Mouse (Mus musculus) olfactory bulb, adult 2 months (tissue): Measurements from ENCODE around the gene Celf5. TPM values are rescaled to one million over a fixed set of nuclear protein-coding genes. Genes with fewer than 3 reads are reported as not detected.

Source experiments
- H3K27ac ChIP-seq: fragments of 200-500 bp; 2 replicates; pipeline ENCODE4 v1.5.1; 2012; ENCODE audit warnings: low read depth, low read length; ENCODE audit not compliant: insufficient read depth
- H3K4me1 ChIP-seq: fragments of 200-500 bp; 2 replicates; pipeline ENCODE4 v1.6.1; 2012; ENCODE audit warnings: low read length; ENCODE audit not compliant: control insufficient read depth, insufficient read depth
- H3K4me3 ChIP-seq: fragments of 200-500 bp; 2 replicates; pipeline ENCODE4 v1.5.1; 2012; ENCODE audit warnings: mild to moderate bottlenecking, low read depth, low read length, moderate library complexity; ENCODE audit not compliant: insufficient read depth
- CTCF ChIP-seq: fragments of 200-500 bp; IDR thresholded peaks from 2 replicates; pipeline ENCODE4 v1.5.1; 2012; ENCODE audit warnings: low read depth, mild to moderate bottlenecking, low read length, moderate library complexity; ENCODE audit not compliant: insufficient read depth
- POLR2A ChIP-seq: fragments of 200-500 bp; IDR thresholded peaks from 2 replicates; pipeline ENCODE4 v1.6.1; 2012; ENCODE audit warnings: mild to moderate bottlenecking, low read depth, low read length, moderate library complexity; ENCODE audit not compliant: insufficient read depth
- WGBS: fragments of 180-500 bp; shearing (Covaris S2); methylation state at CpG from one replicate; pipeline ENCODE4 v1.1.7; 2018; 5-methylcytosine and 5-hydroxymethylcytosine counted together
- polyA plus RNA-seq: library from polyadenylated mRNA; stranded (reverse); fragments of >200 nt; gene quantifications from 2 replicates; pipeline ENCODE4 v1.2.4, GENCODE M21; 2012; ENCODE audit warnings: low replicate concordance; ENCODE audit not compliant: missing spikeins, insufficient read depth, insufficient read length

The Celf5 gene
- polyA plus RNA-seq, 1 experiment: not detected

GRCm38 (mm10) chr10:81460951-81461350 is 21.6 kb downstream of the Celf5 start:
- 50% methylated on average over 11 of the region's 11 CpGs for whole genome bisulfite sequencing
- TF ChIP-seq POLR2A (no peak), CTCF (no peak)
- no peak overlapping the region for H3K4me3 ChIP-seq
- H3K4me1 ChIP-seq: peaks cover 39% of the 10 kb centered on the region
- H3K27ac ChIP-seq: no peak overlapping the region

GRCm38 (mm10) chr10:81460471-81460870 is 22.0 kb downstream of the Celf5 start:
- Histone ChIP-seq H3K27ac (no peak overlapping the region), H3K4me3 (no peak overlapping the region), H3K4me1 (peaks cover 41% of the 10 kb centered on the region)
- TF ChIP-seq POLR2A: no peak
- no peak for TF ChIP-seq CTCF
- WGBS: 40% methylated on average over 20 of the region's 20 CpGs

GRCm38 (mm10) chr10:81459399-81459798 is 23.1 kb downstream of the Celf5 start:
- TF ChIP-seq CTCF: no peak
- TF ChIP-seq POLR2A: no peak
- no peak overlapping the region for H3K27ac ChIP-seq
- H3K4me3 ChIP-seq: no peak overlapping the region
- H3K4me1 ChIP-seq: peaks cover 34% of the 10 kb centered on the region
- WGBS: 69% methylated on average over 21 of the region's 21 CpGs

- WGBS: 71% methylated on average over 6 of the region's 6 CpGs
Observed at GRCm38 (mm10) chr10:81458267-81458666, 24.2 kb downstream of the Celf5 start.

GRCm38 (mm10) chr10:81457624-81458023 is 24.9 kb downstream of the Celf5 start:
- TF ChIP-seq CTCF (no peak), POLR2A (no peak)
- no peak overlapping the region for H3K4me3 ChIP-seq
- H3K4me1 ChIP-seq: peaks cover 37% of the 10 kb centered on the region
- 81% methylated on average over 8 of the region's 8 CpGs for WGBS
- no peak overlapping the region for H3K27ac ChIP-seq

More at GRCm38 (mm10) chr10:81458267-81458666, 24.2 kb downstream of the Celf5 start:
- H3K27ac ChIP-seq: no peak overlapping the region
- TF ChIP-seq CTCF (no peak), POLR2A (no peak)
- H3K4me3 ChIP-seq: no peak overlapping the region
- peaks cover 31% of the 10 kb centered on the region for H3K4me1 ChIP-seq

GRCm38 (mm10) chr10:81456983-81457563 is 25.4 kb downstream of the Celf5 start:
- no peak overlapping the region for H3K27ac ChIP-seq
- 31% methylated on average over 12 of the region's 12 CpGs for WGBS
- no peak for TF ChIP-seq CTCF
- no peak for TF ChIP-seq POLR2A
- peaks cover 43% of the 10 kb centered on the region for H3K4me1 ChIP-seq
- no peak overlapping the region for H3K4me3 ChIP-seq

- no peak for TF ChIP-seq CTCF
- WGBS: 57% methylated on average over 28 of the region's 28 CpGs
- Histone ChIP-seq H3K27ac (no peak within 1 kb of the TSS), H3K4me3 (no peak within 1 kb of the TSS), H3K4me1 (peaks cover 33% of the 10 kb centered on the region)
Observed at GRCm38 (mm10) chr10:81455181-81455895, 27.2 kb downstream of the Celf5 start, which contains the start of gene Nfic. Gene Nfic (minus strand): TSS chr10:81455635.

GRCm38 (mm10) chr10:81454106-81454505 is 28.4 kb downstream of the Celf5 start:
- TF ChIP-seq CTCF (no peak), POLR2A (no peak)
- no peak overlapping the region for H3K27ac ChIP-seq
- H3K4me1 ChIP-seq: peaks cover 30% of the 10 kb centered on the region
- WGBS: 81% methylated on average over 2 of the region's 2 CpGs
- H3K4me3 ChIP-seq: no peak overlapping the region

- WGBS: 12% methylated on average over 14 of the region's 14 CpGs
- TF ChIP-seq POLR2A (no peak), CTCF (no peak)
Observed at GRCm38 (mm10) chr10:81452947-81453288, 29.6 kb downstream of the Celf5 start.

More at GRCm38 (mm10) chr10:81452947-81453288, 29.6 kb downstream of the Celf5 start:
- H3K4me3 ChIP-seq: no peak overlapping the region
- H3K27ac ChIP-seq: no peak overlapping the region
- H3K4me1 ChIP-seq: peaks cover 30% of the 10 kb centered on the region
